Mouse (Mus musculus) CH12.LX (cell line): ENCODE results near the gene Zbtb22. TPM values are rescaled to one million over a fixed set of nuclear protein-coding genes. Genes with fewer than 3 reads are reported as not detected.

Experiments
- DNase-seq: peaks from one replicate; pipeline ENCODE4 v3.0.0-alpha.2; 2013; ENCODE audit errors: extremely low read depth
- H3K27ac ChIP-seq: 2 replicates; pipeline ENCODE4 v1.5.1; 2012; ENCODE audit warnings: low read depth, mild to moderate bottlenecking, control low read depth, moderate library complexity; ENCODE audit not compliant: insufficient read depth
- H3K27me3 ChIP-seq: replicated peaks from 2 replicates; pipeline ENCODE3; 2012; ENCODE audit warnings: inconsistent platforms
- H3K36me3 ChIP-seq, 2 experiments: replicated peaks in 1 of 2; 2 replicates each; pipeline versions ENCODE3 to v1.6.1; 2012; ENCODE audit warnings: inconsistent platforms in 1 of 2, low read length in 1 of 2, mild to moderate bottlenecking in 1 of 2, mixed read lengths in 1 of 2, moderate library complexity in 1 of 2; ENCODE audit not compliant: control insufficient read depth in 1 of 2, insufficient read depth in 1 of 2
- H3K4me1 ChIP-seq, 2 experiments: 2 replicates each; pipeline ENCODE4 v1.6.1; 2012; ENCODE audit warnings: inconsistent platforms in 1 of 2, moderate library complexity in 1 of 2; ENCODE audit not compliant: insufficient read depth in 2 of 2, control insufficient read depth in 1 of 2
- H3K4me2 ChIP-seq: 2 replicates; pipeline ENCODE4 v1.6.1; 2012; ENCODE audit warnings: low read depth, mild to moderate bottlenecking, control low read depth; ENCODE audit not compliant: poor library complexity, insufficient read depth, severe bottlenecking
- H3K4me3 ChIP-seq, 3 experiments: fragments of 150-350 bp in 1 of 3; sonication (generic) in 1 of 3; replicated peaks in 1 of 3; 2 replicates each; pipeline versions ENCODE3 to v1.5.1; 2011 to 2012; ENCODE audit warnings: low read depth in 2 of 3, low read length in 2 of 3, mild to moderate bottlenecking in 2 of 3, moderate library complexity in 2 of 3, control low read depth in 1 of 3, improper control_type of control experiment in 1 of 3, inconsistent platforms in 1 of 3, mixed read lengths in 1 of 3; ENCODE audit not compliant: poor library complexity in 1 of 3
- H3K79me2 ChIP-seq: replicated peaks from 2 replicates; pipeline ENCODE4 v1.6.1; 2012; ENCODE audit warnings: mild to moderate bottlenecking, moderate library complexity; ENCODE audit not compliant: control insufficient read depth, poor library complexity, insufficient read depth, severe bottlenecking; ENCODE audit errors: extremely low read depth
- H3K9ac ChIP-seq: 2 replicates; pipeline ENCODE4 v1.6.1; 2012; ENCODE audit warnings: low read depth, mild to moderate bottlenecking, control low read depth, moderate library complexity; ENCODE audit not compliant: insufficient read depth
- H3K9me3 ChIP-seq: replicated peaks from 2 replicates; pipeline ENCODE3; 2012; ENCODE audit warnings: low read length, inconsistent platforms, mixed read lengths
- BHLHE40 ChIP-seq: IDR thresholded peaks from 2 replicates; pipeline ENCODE4 v1.6.1; 2011; ENCODE audit warnings: mild to moderate bottlenecking, low read depth, low read length, improper control_type of control experiment
- CTCF ChIP-seq, 2 experiments: IDR thresholded peaks in 1 of 2; conservative IDR thresholded peaks in 1 of 2; 2 replicates each; pipeline ENCODE4 v1.5.1; 2011 to 2012; ENCODE audit warnings: low read depth in 2 of 2, low read length in 2 of 2, improper control_type of control experiment in 1 of 2, inconsistent platforms in 1 of 2, mild to moderate bottlenecking in 1 of 2, moderate library complexity in 1 of 2
- E2F4 ChIP-seq: IDR thresholded peaks from 2 replicates; pipeline ENCODE4 v1.6.1; 2011; ENCODE audit warnings: low read depth, low read length, improper control_type of control experiment; ENCODE audit not compliant: insufficient replicate concordance
- ELF1 ChIP-seq: IDR thresholded peaks from 2 replicates; pipeline ENCODE4 v1.6.1; 2014; ENCODE audit warnings: low read depth, mild to moderate bottlenecking, inconsistent platforms, low read length, improper control_type of control experiment
- EP300 ChIP-seq: IDR thresholded peaks from 2 replicates; pipeline ENCODE4 v1.6.1; 2011; ENCODE audit warnings: low read length, improper control_type of control experiment
- ETS1 ChIP-seq: conservative IDR thresholded peaks from 2 replicates; pipeline ENCODE4 v1.6.1; 2012; ENCODE audit warnings: low read depth, mild to moderate bottlenecking, inconsistent platforms, low read length, improper control_type of control experiment, moderate library complexity
- GABPA ChIP-seq: IDR thresholded peaks from 2 replicates; pipeline ENCODE4 v1.6.1; 2012; ENCODE audit warnings: low read depth, low read length, improper control_type of control experiment, inconsistent platforms; ENCODE audit not compliant: insufficient replicate concordance
- HCFC1 ChIP-seq: IDR thresholded peaks from 2 replicates; pipeline ENCODE4 v1.6.1; 2012; ENCODE audit warnings: low read depth, mild to moderate bottlenecking, inconsistent platforms, low read length, improper control_type of control experiment
- JUND ChIP-seq: conservative IDR thresholded peaks from 2 replicates; pipeline ENCODE4 v1.6.1; 2011; ENCODE audit warnings: low read depth, low read length, improper control_type of control experiment
- KAT2A ChIP-seq: IDR thresholded peaks from 2 replicates; pipeline ENCODE4 v1.6.1; 2012; ENCODE audit warnings: low read length, improper control_type of control experiment, inconsistent platforms; ENCODE audit not compliant: insufficient replicate concordance
- MEF2A ChIP-seq: IDR thresholded peaks from 2 replicates; pipeline ENCODE4 v1.6.1; 2014; ENCODE audit warnings: low read depth, mild to moderate bottlenecking, inconsistent platforms, low read length, improper control_type of control experiment, borderline replicate concordance
- MYC ChIP-seq: IDR thresholded peaks from 2 replicates; pipeline ENCODE4 v1.6.1; 2011; ENCODE audit warnings: low read depth, mild to moderate bottlenecking, improper control_type of control experiment, low read length
- NELFE ChIP-seq: IDR thresholded peaks from 2 replicates; pipeline ENCODE4 v1.6.1; 2011; ENCODE audit warnings: low read depth, low read length, improper control_type of control experiment
- PAX5 ChIP-seq: IDR thresholded peaks from 2 replicates; pipeline ENCODE4 v1.6.1; 2012; ENCODE audit warnings: low read length, inconsistent platforms, mixed read lengths
- POLR2A ChIP-seq: IDR thresholded peaks from 2 replicates; pipeline ENCODE4 v1.6.1; 2011; ENCODE audit warnings: low read depth, mild to moderate bottlenecking, improper control_type of control experiment, low read length
- POLR2AphosphoS2 ChIP-seq: IDR thresholded peaks from 2 replicates; pipeline ENCODE4 v1.6.1; 2011; ENCODE audit warnings: low read depth, low read length, improper control_type of control experiment
- RAD21 ChIP-seq: IDR thresholded peaks from 2 replicates; pipeline ENCODE4 v1.6.1; 2011; ENCODE audit warnings: low read depth, mild to moderate bottlenecking, low read length, improper control_type of control experiment, moderate library complexity
- RCOR1 ChIP-seq: conservative IDR thresholded peaks from 2 replicates; pipeline ENCODE4 v1.6.1; 2012; ENCODE audit warnings: low read depth, mild to moderate bottlenecking, inconsistent platforms, low read length, improper control_type of control experiment
- SIN3A ChIP-seq: IDR thresholded peaks from 2 replicates; pipeline ENCODE4 v1.6.1; 2012; ENCODE audit warnings: low read length, improper control_type of control experiment, inconsistent platforms
- TBP ChIP-seq: conservative IDR thresholded peaks from 2 replicates; pipeline ENCODE4 v1.6.1; 2011; ENCODE audit warnings: low read depth, low read length, improper control_type of control experiment
- TCF12 ChIP-seq: IDR thresholded peaks from 2 replicates; pipeline ENCODE4 v1.6.1; 2014; ENCODE audit warnings: low read depth, mild to moderate bottlenecking, inconsistent platforms, low read length, improper control_type of control experiment
- UBTF ChIP-seq: IDR thresholded peaks from 2 replicates; pipeline ENCODE4 v1.6.1; 2012; ENCODE audit warnings: low read depth, mild to moderate bottlenecking, inconsistent platforms, low read length, improper control_type of control experiment, moderate library complexity
- ZC3H11A ChIP-seq: IDR thresholded peaks from 2 replicates; pipeline ENCODE4 v1.6.1; 2012; ENCODE audit warnings: low read depth, mild to moderate bottlenecking, inconsistent platforms, low read length, improper control_type of control experiment
- ZKSCAN1 ChIP-seq: IDR thresholded peaks from 2 replicates; pipeline ENCODE4 v1.6.1; 2012; ENCODE audit warnings: low read depth, inconsistent platforms, low read length, improper control_type of control experiment, borderline replicate concordance
- ZMIZ1 ChIP-seq: IDR thresholded peaks from 2 replicates; pipeline ENCODE4 v1.6.1; 2012; ENCODE audit warnings: low read depth, mild to moderate bottlenecking, inconsistent platforms, low read length, improper control_type of control experiment
- ZNF384 ChIP-seq: IDR thresholded peaks from 2 replicates; pipeline ENCODE4 v1.6.1; 2012; ENCODE audit warnings: low read depth, low read length, improper control_type of control experiment, inconsistent platforms
- dilution Hi-C: fragments of 300-500 bp; cut with MboI; formaldehyde crosslinking; loops from 2 replicates; pipeline ENCODE4 v1.14.3; 2020; ENCODE audit warnings: low sequenced_read_pairs; ENCODE audit not compliant: extremely low pct_unique_long_range_greater_than_20kb, extremely low pct_ligation_motif_present
- in situ Hi-C: fragments of 300-500 bp; cut with MboI; formaldehyde crosslinking; loops from 3 replicates; pipeline ENCODE4 v1.14.3; 2019; ENCODE audit warnings: low sequenced_read_pairs, low pct_ligation_motif_present, low pct_unique_long_range_greater_than_20kb, mixed read lengths
- polyA plus RNA-seq: library from polyadenylated mRNA; unstranded; fragments of >175 nt; gene quantifications from 2 replicates; pipeline ENCODE4 v1.2.1, GENCODE M21; 2012; ENCODE audit warnings: low read depth; ENCODE audit not compliant: insufficient read length
- total RNA-seq, 2 experiments: library from RNA; depleted of rRNA; stranded (reverse); fragments of 300-350 nt in 1 of 2; fragments of >200 nt in 1 of 2; gene quantifications; 2 replicates each; pipeline ENCODE4 v1.2.3; 2012 to 2014

The Zbtb22 gene
- total and polyA plus RNA-seq, 3 experiments: 11.7 to 23.5 (median 20.3) TPM

- in situ Hi-C loops: no loop called here
- no peak for TF ChIP-seq ZKSCAN1
- TF ChIP-seq TCF12: no peak
- TF ChIP-seq JUND: no peak
- no peak for TF ChIP-seq BHLHE40
- no peak for TF ChIP-seq HCFC1
- no peak for TF ChIP-seq MEF2A
- no peak for TF ChIP-seq EP300
- TF ChIP-seq GABPA: no peak
- no peak for TF ChIP-seq CTCF (conservative IDR thresholded peaks at IDR 0.05 in 1 of 2, IDR thresholded peaks at IDR 0.05 in 1 of 2; ENCODE audit: low read depth in 2 of 2, low read length in 2 of 2)
- no peak for TF ChIP-seq TBP
- no peak for TF ChIP-seq ELF1
- TF ChIP-seq SIN3A: no peak
- no peak for TF ChIP-seq KAT2A
- no peak for TF ChIP-seq E2F4
- TF ChIP-seq RAD21: no peak
- TF ChIP-seq MYC: no peak
- H3K27ac ChIP-seq: no peak overlapping the region
- H3K4me1 ChIP-seq: peaks cover 2 to 13% of the 10 kb centered on the region in 2 experiments; a peak in 2 of 4 replicates
- DNase-seq: no peak
- no peaks in the 10 kb centered on the region for H3K9me3 ChIP-seq
- no peak overlapping the region for H3K4me3 ChIP-seq
- peaks cover 76 to 92% of the 10 kb centered on the region in 2 experiments for H3K36me3 ChIP-seq
- no peaks in the 10 kb centered on the region for H3K27me3 ChIP-seq
- no peak overlapping the region for H3K9ac ChIP-seq
- no peak overlapping the region for H3K4me2 ChIP-seq
- no peaks in the 10 kb centered on the region for H3K79me2 ChIP-seq
- dilution Hi-C loops: no loop called here
Observed at GRCm38 (mm10) chr17:33947430-33948089, 31.9 kb downstream of the Zbtb22 start.

GRCm38 (mm10) chr17:33948090-33948904 is 32.6 kb downstream of the Zbtb22 start:
- no peak overlapping the region for H3K4me3 ChIP-seq
- H3K27ac ChIP-seq: no peak overlapping the region
- in situ Hi-C loops (no loop called here), dilution Hi-C loops (no loop called here)
- DNase-seq: no peak
- H3K9ac ChIP-seq: no peak overlapping the region
- H3K36me3 ChIP-seq: peaks cover 77 to 92% of the 10 kb centered on the region in 2 experiments
- peaks cover 4 to 21% of the 10 kb centered on the region in 2 experiments; a peak in 2 of 4 replicates for H3K4me1 ChIP-seq
- TF ChIP-seq TBP: no peak
- no peak for TF ChIP-seq TCF12
- no peak for TF ChIP-seq CTCF (conservative IDR thresholded peaks at IDR 0.05 in 1 of 2, IDR thresholded peaks at IDR 0.05 in 1 of 2; ENCODE audit: low read depth in 2 of 2, low read length in 2 of 2)
- no peak for TF ChIP-seq ZC3H11A
- no peak for TF ChIP-seq ZNF384
- no peak for TF ChIP-seq KAT2A
- TF ChIP-seq PAX5: no peak
- no peak for TF ChIP-seq RCOR1
- no peak for TF ChIP-seq POLR2AphosphoS2
- TF ChIP-seq GABPA: no peak
- TF ChIP-seq POLR2A: no peak
- no peak for TF ChIP-seq NELFE
- TF ChIP-seq MYC: no peak
- no peak for TF ChIP-seq RAD21
- TF ChIP-seq UBTF: no peak
- TF ChIP-seq E2F4: no peak
- TF ChIP-seq ETS1: no peak
- TF ChIP-seq EP300: no peak
- no peak for TF ChIP-seq ZMIZ1
- TF ChIP-seq ZKSCAN1: no peak
- TF ChIP-seq, all 38 proteins: peak for 0
- Histone ChIP-seq H3K27me3 (no peaks in the 10 kb centered on the region), H3K9me3 (no peaks in the 10 kb centered on the region), H3K79me2 (peaks cover 3% of the 10 kb centered on the region; the same call in 1 of the 2 replicates), H3K4me2 (no peak overlapping the region)
